Mouse (Mus musculus): ENCODE results near the gene Arrdc3. TPM values are rescaled to one million over a fixed set of nuclear protein-coding genes. Genes with fewer than 3 reads are reported as not detected.
"Not testable (repeated sequence)": the region's sequence is repeated elsewhere in the genome, so short reads cannot be mapped to it uniquely, and the experiment has no call there.

The Arrdc3 gene
- polyA plus RNA-seq, 1 experiment from 2014 or later: 45.7 TPM

DNA sequence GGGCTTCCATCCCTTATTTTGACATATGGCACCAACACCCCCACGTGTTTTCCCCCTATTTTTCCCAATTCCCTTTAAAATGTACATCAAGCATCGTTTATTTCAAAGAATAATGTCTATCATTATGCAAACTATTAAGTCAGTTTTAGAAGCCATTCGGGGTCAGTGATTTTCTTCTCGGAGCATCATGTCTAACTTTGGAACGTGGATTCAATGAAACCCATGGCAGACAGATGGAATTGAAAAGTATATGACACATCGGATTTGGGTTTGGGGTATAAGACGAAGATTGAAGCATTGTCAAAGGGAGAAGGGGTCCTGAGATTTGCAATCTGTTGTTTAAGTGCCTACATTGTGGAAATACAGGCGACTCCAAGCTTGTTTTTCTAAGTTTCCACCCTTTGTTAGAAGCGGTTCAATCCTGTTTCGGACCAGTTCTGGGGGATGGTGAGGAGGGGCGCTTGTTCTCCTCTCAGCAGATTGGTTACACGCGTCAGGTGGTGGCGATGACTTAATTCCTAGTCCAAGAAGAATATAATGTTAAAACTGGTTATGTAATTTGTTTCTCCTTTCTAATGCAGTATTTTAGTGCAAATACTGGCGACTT is 1.3 kb downstream of the Arrdc3 start:
- peak overlapping the region; percentile 82 for H3K4me3 ChIP-seq (ENCODE audit: low read depth, low read length)
- no peaks in the 10 kb centered on the region for H3K9me3 ChIP-seq (replicated peaks; ENCODE audit: control insufficient read depth, low read length)
- peak overlapping the region; percentile 100 for H3K9ac ChIP-seq (ENCODE audit: low read depth, low read length)
- no peaks in the 10 kb centered on the region for H3K36me3 ChIP-seq (ENCODE audit: control insufficient read depth, insufficient read depth, low read length)
- peak overlapping the region; percentile 74 for H3K4me2 ChIP-seq
- no peak for ATAC-seq (replicated peaks; ENCODE audit: insufficient number of reproducible peaks, low FRiP score, low TSS enrichment)
- H3K27ac ChIP-seq (ENCODE audit: low read depth, low read length): peak overlapping the region; percentile 100
- no peaks in the 10 kb centered on the region for H3K4me1 ChIP-seq (ENCODE audit: control insufficient read depth, insufficient read depth, low read length)
- H3K27me3 ChIP-seq (ENCODE audit: control insufficient read depth, insufficient read depth, low read length): no peaks in the 10 kb centered on the region
- WGBS (ENCODE audit: insufficient replicate concordance): under 1% methylated on average over 15 of the region's 15 CpGs

DNA sequence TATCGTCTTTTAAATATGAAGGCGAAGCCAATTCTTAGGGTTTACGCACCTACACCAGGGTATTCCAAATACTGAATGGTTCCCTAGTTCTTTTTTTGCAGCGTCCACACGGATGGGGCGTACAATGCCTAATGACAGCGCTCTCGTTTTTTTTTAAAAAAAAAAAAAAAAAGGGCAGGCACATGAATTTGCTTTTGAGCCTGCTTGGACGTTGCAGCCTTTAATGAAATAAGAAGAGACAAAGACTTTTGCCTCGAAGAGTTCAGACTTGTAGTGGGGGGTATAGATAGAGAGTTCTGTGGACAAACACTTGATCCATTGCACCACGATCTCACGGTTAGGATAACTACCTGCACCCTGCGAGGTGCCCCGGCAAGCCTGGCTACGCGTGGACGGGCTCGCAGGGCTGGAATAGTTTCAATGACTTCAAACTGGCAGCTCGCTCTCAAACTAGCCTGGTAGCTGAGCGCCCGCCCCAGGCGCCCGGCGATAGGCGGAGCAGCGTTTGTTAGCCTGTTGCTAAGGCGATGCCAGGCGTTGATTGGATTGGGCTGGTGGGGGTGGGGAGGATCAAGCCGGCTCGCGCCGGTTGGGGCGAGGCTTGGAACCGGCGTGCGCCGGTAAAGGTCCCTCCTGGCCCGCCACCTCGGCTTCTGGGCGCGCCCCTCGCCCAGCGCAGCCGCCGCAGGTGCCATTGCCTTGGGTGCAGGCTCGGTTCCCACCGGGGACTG is 2.1 kb downstream of the Arrdc3 start:
- WGBS (ENCODE audit: insufficient replicate concordance): under 1% methylated on average over 42 of the region's 47 CpGs

DNA sequence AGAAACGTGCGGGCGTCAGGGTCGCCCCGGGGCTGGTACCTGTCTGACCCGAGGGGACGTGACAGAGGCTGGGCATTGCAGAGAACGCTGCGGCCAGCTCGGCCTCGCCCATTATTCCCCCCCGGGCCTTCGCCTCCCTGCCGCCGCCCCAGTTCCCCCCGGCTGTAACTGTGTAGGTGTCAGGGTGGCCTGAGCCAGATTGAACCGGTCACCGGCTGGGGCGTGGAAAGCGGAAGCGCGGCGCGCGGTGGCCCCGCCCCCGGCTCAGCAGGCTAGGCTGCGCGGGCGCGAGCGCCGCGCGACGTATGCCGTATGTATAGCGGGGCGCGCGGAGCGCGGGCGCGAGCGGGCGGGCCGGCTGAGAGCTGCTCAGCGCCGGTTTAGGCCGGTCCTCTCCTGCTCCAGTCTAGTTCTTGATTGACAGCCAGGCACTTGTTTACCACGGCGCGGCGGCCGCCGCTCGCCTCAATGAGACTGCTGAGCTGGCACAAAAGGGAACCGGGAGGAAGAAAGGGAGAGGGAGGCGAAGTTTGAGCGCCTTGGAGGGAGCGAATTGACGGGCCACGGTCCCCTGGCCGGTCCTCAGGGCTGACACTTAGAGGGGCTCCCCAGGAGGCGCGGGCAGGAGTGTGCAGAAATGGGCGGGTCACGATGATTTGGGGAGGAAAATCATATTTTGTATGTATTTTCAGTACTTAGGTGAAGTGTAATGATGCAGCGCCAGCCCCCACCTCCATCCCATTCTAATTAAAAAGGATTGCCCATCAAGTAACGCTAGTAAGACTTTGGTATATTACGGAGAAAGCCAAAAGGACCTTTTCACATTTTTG is 2.9 kb downstream of the Arrdc3 start:
- Histone ChIP-seq H3K27me3 (ENCODE audit: control insufficient read depth, insufficient read depth, low read length) (no peaks in the 10 kb centered on the region), H3K4me2 (peak overlapping the region; percentile 74), H3K4me1 (ENCODE audit: control insufficient read depth, insufficient read depth, low read length) (no peaks in the 10 kb centered on the region), H3K36me3 (ENCODE audit: control insufficient read depth, insufficient read depth, low read length) (peaks cover 11% of the 10 kb centered on the region), H3K4me3 (ENCODE audit: low read depth, low read length) (peak overlapping the region; percentile 82), H3K9ac (ENCODE audit: low read depth, low read length) (peak overlapping the region; percentile 100), H3K9me3 (replicated peaks; ENCODE audit: control insufficient read depth, low read length) (no peaks in the 10 kb centered on the region), H3K27ac (ENCODE audit: low read depth, low read length) (peak overlapping the region; percentile 100)
- under 1% methylated on average over 68 of the region's 72 CpGs for WGBS (ENCODE audit: insufficient replicate concordance)
- peak; percentile 94 for ATAC-seq (replicated peaks; ENCODE audit: insufficient number of reproducible peaks, low FRiP score, low TSS enrichment)

More for the DNA sequence above, 2.1 kb downstream of the Arrdc3 start:
- Histone ChIP-seq H3K4me1 (ENCODE audit: control insufficient read depth, insufficient read depth, low read length) (no peaks in the 10 kb centered on the region), H3K36me3 (ENCODE audit: control insufficient read depth, insufficient read depth, low read length) (peaks cover 3% of the 10 kb centered on the region), H3K4me2 (peak overlapping the region; percentile 74), H3K4me3 (ENCODE audit: low read depth, low read length) (peak overlapping the region; percentile 82), H3K27me3 (ENCODE audit: control insufficient read depth, insufficient read depth, low read length) (no peaks in the 10 kb centered on the region), H3K27ac (ENCODE audit: low read depth, low read length) (peak overlapping the region; percentile 100), H3K9ac (ENCODE audit: low read depth, low read length) (peak overlapping the region; percentile 100), H3K9me3 (replicated peaks; ENCODE audit: control insufficient read depth, low read length) (no peaks in the 10 kb centered on the region)
- ATAC-seq (replicated peaks; ENCODE audit: insufficient number of reproducible peaks, low FRiP score, low TSS enrichment): peak; percentile 91

DNA sequence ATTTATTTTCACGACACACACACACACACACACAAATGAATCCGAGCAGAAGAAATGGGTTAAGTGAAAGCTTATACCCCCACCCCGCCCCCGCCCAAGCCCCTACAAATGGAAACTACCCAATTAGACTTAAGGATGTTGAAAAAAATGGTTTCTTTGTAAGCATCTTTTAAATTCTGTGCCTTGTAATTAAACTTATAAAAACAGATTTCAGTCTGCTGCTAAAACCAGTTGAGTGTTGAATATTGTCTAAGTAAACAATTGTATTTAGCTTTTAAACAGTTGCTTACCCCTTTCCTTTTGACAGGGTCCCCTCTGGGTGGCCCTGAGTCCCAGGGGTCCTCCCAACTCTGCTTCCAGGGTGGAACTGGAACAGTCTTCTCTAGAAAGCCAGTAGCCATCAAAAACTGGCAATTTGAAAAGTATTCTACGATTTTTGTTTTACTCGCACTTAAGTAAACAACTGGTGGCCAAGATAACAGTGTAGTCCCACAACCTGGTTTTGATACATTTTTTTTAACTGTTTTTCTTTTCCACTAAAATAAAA is 3.6 kb downstream of the Arrdc3 start:
- Histone ChIP-seq H3K4me1 (ENCODE audit: control insufficient read depth, insufficient read depth, low read length) (no peaks in the 10 kb centered on the region), H3K4me3 (ENCODE audit: low read depth, low read length) (peak overlapping the region; percentile 82), H3K36me3 (ENCODE audit: control insufficient read depth, insufficient read depth, low read length) (peaks cover 15% of the 10 kb centered on the region), H3K9me3 (replicated peaks; ENCODE audit: control insufficient read depth, low read length) (no peaks in the 10 kb centered on the region), H3K9ac (ENCODE audit: low read depth, low read length) (peak overlapping the region; percentile 100), H3K27me3 (ENCODE audit: control insufficient read depth, insufficient read depth, low read length) (no peaks in the 10 kb centered on the region), H3K27ac (ENCODE audit: low read depth, low read length) (peak overlapping the region; percentile 100), H3K4me2 (peak overlapping the region; percentile 74)
- ATAC-seq (replicated peaks; ENCODE audit: insufficient number of reproducible peaks, low FRiP score, low TSS enrichment): no peak
- 16% methylated on average over 6 of the region's 6 CpGs for WGBS (ENCODE audit: insufficient replicate concordance)

DNA sequence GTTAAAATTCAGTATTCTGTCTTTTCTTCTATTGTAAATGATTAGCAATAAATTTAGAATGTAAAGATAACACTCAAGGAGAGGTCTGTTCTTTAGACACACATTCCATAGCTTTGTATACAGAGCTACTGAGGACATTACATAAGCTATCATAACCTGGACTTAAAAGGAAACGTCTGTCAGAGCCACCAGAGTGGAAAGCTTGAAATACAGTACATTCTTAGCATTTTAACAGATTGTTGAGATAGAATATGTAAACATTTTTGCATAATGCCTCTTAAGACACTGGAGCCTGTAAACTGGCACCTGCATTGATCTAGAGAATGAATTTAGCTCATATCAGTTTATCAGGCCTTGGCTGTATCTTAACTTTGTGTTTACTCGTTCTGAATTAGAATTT is 4.7 kb downstream of the Arrdc3 start:
- Histone ChIP-seq H3K9ac (ENCODE audit: low read depth, low read length) (no peak overlapping the region), H3K9me3 (replicated peaks; ENCODE audit: control insufficient read depth, low read length) (no peaks in the 10 kb centered on the region), H3K4me1 (ENCODE audit: control insufficient read depth, insufficient read depth, low read length) (no peaks in the 10 kb centered on the region), H3K4me2 (no peak overlapping the region), H3K36me3 (ENCODE audit: control insufficient read depth, insufficient read depth, low read length) (peaks cover 21% of the 10 kb centered on the region), H3K27me3 (ENCODE audit: control insufficient read depth, insufficient read depth, low read length) (no peaks in the 10 kb centered on the region), H3K27ac (ENCODE audit: low read depth, low read length) (no peak overlapping the region), H3K4me3 (ENCODE audit: low read depth, low read length) (no peak overlapping the region)
- WGBS (ENCODE audit: insufficient replicate concordance): 66% methylated on average over 2 of the region's 2 CpGs
- ATAC-seq (replicated peaks; ENCODE audit: insufficient number of reproducible peaks, low FRiP score, low TSS enrichment): no peak

DNA sequence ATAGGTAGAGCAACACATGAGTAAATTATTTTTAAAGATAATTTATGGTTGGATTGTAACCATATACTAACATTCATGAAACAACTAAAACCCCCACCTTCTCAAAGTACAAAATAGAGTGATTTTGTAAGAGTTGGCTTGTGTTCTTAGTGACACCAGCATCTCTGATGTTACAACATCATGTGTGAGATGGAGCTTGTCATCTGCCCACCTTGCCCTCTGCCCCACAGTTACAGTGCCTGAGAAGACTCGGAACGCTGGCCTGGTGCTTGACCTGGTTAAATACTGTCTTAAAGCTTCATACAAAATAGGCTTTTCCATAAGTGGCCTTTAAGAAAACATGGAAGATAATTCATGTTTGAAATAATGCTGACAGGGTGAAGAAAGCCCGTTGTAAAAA is 11.7 kb downstream of the Arrdc3 start:
- not testable (repeated sequence) for H3K4me2 ChIP-seq; H3K9ac ChIP-seq (ENCODE audit: low read depth, low read length); H3K27ac ChIP-seq (ENCODE audit: low read depth, low read length); H3K9me3 ChIP-seq (replicated peaks; ENCODE audit: control insufficient read depth, low read length); H3K4me3 ChIP-seq (ENCODE audit: low read depth, low read length); H3K27me3 ChIP-seq (ENCODE audit: control insufficient read depth, insufficient read depth, low read length); ATAC-seq (replicated peaks; ENCODE audit: insufficient number of reproducible peaks, low FRiP score, low TSS enrichment); H3K4me1 ChIP-seq (ENCODE audit: control insufficient read depth, insufficient read depth, low read length)
- peaks cover 27% of the 10 kb centered on the region for H3K36me3 ChIP-seq (ENCODE audit: control insufficient read depth, insufficient read depth, low read length)
- WGBS (ENCODE audit: insufficient replicate concordance): 85% methylated on average over 3 of the region's 3 CpGs

DNA sequence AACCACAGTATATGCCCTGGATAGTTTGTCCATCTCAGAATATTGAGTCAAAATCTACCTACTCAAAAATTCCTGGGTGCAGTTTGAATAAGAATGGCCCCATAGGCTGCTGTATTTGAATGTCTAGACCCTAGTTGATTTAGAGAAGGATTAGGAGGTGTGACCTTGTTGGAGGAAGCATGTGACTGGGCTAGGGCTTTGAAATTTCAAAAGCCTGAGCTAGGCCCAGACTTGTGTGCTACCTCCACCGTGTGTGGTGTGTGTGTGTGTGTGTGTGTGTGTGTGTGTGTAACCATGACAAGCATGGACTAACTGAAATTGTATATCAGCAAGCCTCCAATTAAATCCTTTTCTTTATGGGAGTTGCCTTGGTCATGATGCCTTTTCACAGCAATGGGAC is 14.2 kb downstream of the Arrdc3 start:
- H3K27ac ChIP-seq (ENCODE audit: low read depth, low read length): no peak overlapping the region
- no peak overlapping the region for H3K9ac ChIP-seq (ENCODE audit: low read depth, low read length)
- no peak for ATAC-seq (replicated peaks; ENCODE audit: insufficient number of reproducible peaks, low FRiP score, low TSS enrichment)
- peaks cover 8% of the 10 kb centered on the region; the same call in 1 of the 2 replicates for H3K36me3 ChIP-seq (ENCODE audit: control insufficient read depth, insufficient read depth, low read length)
- H3K4me3 ChIP-seq (ENCODE audit: low read depth, low read length): no peak overlapping the region
- H3K27me3 ChIP-seq (ENCODE audit: control insufficient read depth, insufficient read depth, low read length): no peaks in the 10 kb centered on the region
- no peaks in the 10 kb centered on the region for H3K4me1 ChIP-seq (ENCODE audit: control insufficient read depth, insufficient read depth, low read length)
- 50% methylated on average over 1 of the region's 1 CpGs for WGBS (ENCODE audit: insufficient replicate concordance)
- H3K9me3 ChIP-seq (replicated peaks; ENCODE audit: control insufficient read depth, low read length): no peaks in the 10 kb centered on the region
- no peak overlapping the region for H3K4me2 ChIP-seq

DNA sequence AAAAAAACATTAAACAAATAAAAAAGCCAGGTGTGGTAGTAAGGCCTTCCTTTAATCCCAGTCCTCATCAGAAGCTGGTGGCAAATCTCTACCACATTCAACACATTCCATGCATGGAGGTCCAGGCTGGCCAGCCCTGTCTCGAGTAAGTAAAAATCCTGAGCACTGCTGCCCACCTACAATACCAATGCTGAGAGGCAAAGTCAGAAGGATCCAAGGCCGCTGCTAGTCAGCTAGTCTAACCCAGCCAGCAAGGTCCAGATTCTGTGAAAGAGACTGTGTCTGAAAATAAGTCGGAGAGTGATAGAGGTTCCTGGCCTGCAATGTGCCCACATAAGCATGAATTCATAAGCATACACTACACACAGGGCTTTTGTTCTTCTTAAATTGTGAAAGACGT is 14.9 kb downstream of the Arrdc3 start:
- H3K27ac ChIP-seq (ENCODE audit: low read depth, low read length): no peak overlapping the region
- no peaks in the 10 kb centered on the region for H3K9me3 ChIP-seq (replicated peaks; ENCODE audit: control insufficient read depth, low read length)
- no peaks in the 10 kb centered on the region for H3K4me1 ChIP-seq (ENCODE audit: control insufficient read depth, insufficient read depth, low read length)
- H3K27me3 ChIP-seq (ENCODE audit: control insufficient read depth, insufficient read depth, low read length): no peaks in the 10 kb centered on the region
- 88% methylated on average over 4 of the region's 4 CpGs for WGBS (ENCODE audit: insufficient replicate concordance)
- no peak for ATAC-seq (replicated peaks; ENCODE audit: insufficient number of reproducible peaks, low FRiP score, low TSS enrichment)
- H3K4me3 ChIP-seq (ENCODE audit: low read depth, low read length): no peak overlapping the region
- no peak overlapping the region for H3K4me2 ChIP-seq
- H3K36me3 ChIP-seq (ENCODE audit: control insufficient read depth, insufficient read depth, low read length): peaks cover 4% of the 10 kb centered on the region; the same call in 1 of the 2 replicates
- H3K9ac ChIP-seq (ENCODE audit: low read depth, low read length): no peak overlapping the region
